Mouse (Mus musculus) thymus, postnatal 4 days (tissue): ENCODE measurements at regions not wholly inside any gene's neighbourhood (a gene's known extent, or its start where the extent isn't known, plus 50 kb on each side); places are given as distances from the start of the nearest gene placed in this dataset.
A peak's percentile ranks its signal among the peaks of the same experiment; 100 is the strongest.
"Not testable (repeated sequence)": the region's sequence is repeated elsewhere in the genome, so short reads cannot be mapped to it uniquely, and the experiment has no call there.

ENCODE experiments used
- DNase-seq: peaks from one replicate; pipeline ENCODE4 v3.0.0; 2021

DNA sequence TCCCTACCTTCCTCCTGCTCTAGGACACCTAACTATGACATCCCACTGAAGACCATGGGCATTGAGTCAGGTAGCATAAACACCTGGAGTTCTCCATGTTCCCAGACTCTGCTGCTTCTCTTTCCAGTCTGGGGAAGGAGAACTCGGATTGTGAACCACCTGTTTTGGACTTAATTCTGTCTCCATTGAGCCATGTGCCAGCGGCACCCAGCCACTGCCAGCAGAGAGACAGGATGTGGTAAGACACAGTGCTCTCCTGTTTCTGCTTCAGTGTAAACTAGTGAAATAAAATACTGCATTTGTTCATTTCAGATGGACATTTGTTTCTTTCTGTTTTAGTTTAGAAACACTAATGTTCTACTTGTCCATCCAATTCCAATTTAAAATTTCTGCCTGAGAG, 168.1 kb upstream of the Arhgap18 start:
- DNase-seq = peak; percentile 17

DNA sequence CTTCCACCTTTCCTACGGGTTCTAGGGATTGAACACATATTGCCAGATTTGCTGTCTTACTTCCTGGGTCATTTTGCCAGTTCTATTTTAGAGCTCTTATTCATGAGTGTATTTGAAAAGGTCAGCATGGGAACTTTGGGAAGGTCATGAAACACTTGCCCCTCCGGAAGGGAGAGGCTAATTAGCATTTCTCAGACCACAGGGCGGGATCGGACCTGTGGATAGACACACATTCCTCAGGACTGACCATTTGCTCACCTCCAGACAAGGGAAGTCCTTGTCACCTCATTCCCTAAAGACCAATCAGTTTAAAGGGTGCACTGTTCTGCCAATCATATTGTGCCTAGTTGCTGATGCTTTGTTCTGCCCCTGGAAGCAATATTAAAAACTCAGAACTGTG, 146.1 kb upstream of the Arhgap18 start:
- not testable (repeated sequence) for DNase-seq

DNA sequence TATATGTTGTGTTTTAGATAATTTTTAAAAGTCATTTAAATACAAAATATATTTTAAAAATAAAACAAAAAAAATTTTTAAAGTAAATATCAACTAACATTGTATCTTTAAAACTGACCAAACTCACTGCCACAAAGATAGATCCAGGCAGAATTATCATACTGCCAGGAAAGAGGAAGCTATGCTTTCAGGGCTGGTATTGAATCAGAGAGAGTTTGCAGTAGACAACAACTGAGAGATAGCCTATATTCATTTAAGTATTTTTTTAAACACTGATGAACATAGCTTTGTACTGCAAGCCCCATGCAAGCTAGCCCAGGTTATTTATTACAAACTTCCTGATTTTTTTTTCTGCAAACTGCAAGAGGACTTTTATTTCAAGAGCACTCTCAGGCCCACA, 142.0 kb upstream of the Arhgap18 start:
- DNase-seq = no peak

DNA sequence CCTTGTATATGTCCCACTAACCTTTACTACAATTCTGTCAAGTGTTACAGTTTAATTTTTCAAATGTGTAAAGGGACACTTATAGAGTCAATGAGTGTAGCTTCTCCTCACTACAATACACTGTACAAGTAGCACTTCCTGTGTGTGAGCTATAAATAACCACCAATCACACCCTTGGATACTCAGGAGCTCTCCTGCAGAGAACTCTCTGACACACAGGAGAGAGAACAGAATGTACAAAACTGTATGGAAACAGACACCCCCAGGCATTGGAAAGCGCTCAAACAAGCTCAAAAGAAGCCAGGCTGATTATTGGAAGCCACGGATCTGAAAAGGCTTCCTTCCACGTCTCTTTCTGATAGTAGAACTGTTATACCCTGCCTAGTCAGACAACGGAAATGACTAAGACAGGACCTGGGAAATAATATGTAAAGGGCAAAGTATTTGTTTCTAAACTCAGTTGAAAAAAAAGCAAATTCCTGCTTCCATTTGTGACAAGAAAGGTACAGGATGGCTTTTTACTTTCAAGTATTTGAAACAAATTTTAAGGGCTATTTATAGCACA, 122.9 kb upstream of the Arhgap18 start:
- no peak for DNase-seq

DNA sequence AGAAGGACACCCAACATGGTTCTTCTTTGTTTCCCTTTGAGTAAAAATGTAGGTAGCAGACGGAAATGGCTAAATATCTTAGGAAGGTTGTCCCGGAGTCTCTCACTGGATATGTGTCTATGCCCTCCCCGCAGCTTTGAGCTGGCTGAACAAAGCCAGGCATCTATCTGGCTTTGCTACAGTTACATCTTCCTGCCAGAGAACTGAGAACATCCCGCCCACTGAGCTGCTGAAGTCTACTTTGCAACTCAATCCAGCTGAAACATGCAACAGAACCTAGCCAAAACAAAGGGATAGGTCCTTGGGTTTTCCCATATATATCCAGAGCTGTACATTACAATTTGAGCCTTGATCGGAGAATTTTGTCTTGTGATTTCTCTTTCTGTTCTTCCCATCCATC, 121.0 kb upstream of the Arhgap18 start:
- no peak for DNase-seq

DNA sequence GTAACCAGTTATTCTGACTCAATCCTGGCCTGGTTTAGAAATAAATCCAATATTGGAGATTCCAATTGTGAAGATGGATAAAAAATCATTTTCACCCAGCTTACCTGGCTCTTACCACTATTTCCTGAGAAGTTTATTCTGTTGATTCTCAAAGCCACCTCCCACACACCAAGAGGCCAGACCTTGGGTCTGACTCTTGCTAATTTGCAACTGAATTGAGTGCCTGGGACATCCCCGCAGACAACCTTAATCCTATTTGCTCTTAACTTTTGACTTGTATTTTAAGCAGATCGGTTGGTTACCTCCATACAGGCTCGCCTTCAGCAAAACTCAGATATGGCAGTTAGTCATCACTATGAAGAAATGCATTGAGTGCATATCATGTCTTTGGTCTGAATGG, 115.8 kb upstream of the Arhgap18 start:
- DNase-seq = no peak

DNA sequence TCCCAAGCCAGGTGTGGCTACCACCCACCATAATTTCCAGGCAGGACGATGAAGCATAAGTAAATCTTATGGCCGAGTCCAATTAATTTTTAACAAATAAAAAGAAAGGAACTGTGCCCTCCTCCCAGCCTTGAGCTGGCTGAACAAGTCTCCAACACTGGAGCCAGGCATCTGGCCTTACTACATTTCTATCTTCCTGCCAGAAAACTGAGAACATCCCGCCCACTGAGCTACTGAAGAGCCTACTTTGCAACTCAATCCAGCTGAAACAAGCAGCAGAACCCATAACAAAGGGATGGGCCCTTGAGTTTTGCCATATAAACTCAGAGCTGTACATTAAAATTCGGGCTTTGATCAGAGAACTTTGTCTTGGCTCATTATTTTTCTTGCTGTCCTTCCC, 115.2 kb upstream of the Arhgap18 start:
- DNase-seq = no peak

DNA sequence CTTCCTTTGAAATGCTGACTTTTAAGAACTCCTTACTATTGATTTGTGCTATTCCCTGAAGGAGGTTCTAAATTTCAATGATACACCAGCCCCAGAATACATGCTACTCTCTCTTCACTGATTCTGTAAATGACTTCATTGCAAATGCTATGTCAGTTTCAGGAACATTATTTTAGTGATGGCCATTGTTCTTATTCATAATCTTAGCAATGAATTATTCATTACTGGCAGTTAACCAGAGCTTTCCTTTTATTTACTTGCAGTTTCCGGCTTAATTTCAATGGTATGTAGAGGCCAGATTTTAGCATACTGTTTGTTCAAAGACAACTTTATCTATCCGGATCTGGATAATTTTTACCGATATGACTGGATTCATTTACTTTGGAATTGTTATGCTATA, 114.1 kb upstream of the Arhgap18 start:
- no peak for DNase-seq

DNA sequence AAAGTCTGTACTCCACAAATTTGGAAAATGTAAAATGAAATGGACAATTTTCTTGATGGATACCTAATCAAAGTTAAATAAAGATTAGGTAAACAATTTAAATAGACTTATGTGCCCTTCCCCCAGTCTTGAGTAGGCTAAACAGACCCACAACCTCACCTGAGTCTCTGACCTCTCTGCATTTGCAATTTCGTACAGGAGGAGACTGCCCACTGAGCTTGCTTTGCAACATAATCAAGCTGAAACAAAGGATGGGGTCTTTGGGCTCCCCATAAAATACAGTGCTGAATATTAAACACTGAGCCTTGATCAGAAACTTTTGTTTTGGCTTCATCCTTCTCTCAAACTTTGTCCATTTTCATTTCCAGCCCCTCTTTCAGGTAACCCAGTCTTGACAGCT, 100.1 kb upstream of the Arhgap18 start:
- DNase-seq = no peak

DNA sequence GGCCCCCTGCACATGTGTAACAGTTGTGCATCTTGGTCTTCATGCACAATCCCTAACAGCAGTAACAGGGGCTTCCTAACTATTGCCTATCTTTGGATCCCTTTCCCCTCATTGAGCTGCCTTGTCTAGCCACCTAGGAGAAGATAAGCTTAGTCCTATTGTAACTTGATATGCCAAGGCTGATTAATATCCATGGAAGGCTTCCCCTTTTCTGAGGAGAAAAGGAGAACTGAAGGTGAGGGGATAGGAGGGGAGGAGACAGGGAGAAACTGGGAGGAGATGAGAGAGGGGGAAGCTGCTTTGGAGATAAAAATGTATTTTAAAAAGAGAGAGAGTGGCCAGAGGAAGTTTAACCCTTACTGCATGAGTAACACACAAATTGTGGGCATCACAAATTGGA, 89.0 kb upstream of the Arhgap18 start:
- no peak for DNase-seq

DNA sequence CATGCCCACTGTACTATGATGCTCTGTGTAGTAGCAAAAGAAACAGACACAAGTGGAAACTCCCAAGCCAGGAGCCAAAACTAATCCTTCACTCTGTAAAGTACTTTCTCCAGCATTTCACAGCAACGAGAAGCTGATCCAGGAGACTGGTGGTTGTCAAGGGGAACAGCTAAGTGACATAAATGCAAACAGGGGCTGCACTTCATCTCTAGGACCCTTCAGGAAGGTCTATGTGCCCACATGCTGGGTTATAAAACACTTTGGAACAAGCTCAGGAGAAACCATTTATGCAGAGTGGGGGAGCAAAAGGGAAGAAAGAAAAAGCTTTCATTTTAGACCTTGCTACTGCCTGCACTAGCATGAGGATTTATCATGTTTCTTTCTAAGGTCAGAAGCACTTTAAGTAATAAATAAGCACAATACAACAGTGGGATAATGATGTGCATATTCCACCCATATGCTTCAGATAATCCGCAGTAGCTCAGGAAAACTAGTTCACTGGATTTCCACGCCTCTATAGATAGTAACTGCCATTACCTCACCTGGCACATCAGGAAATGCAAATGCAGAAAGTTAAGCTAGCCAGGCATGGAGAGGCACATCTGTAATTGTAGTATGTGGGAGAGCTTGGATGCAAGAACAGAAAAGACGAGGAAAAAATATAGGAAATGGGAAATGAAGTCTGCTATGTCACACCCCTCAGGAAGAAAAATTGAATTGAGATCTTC, 73.6 kb upstream of the Arhgap18 start:
- no peak for DNase-seq

DNA sequence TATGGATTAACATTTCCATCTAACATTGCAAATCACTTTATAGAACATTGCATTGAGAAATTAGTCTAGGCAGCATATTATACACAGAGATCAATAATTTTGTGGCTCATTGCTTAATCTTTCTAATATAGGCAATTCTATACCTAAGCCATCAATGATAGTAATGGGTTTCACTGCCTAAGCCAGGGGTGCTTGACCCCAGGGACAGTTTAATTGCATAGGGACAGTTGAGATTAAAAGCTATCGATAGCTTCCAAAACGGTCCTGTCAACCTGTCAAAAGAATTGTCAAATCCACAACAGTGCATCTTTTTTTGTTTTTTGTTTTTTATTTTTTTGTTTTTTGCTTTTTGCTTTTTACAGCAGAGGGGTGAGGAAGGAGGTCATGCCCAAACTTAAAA, 58.5 kb upstream of the Arhgap18 start:
- no peak for DNase-seq

DNA sequence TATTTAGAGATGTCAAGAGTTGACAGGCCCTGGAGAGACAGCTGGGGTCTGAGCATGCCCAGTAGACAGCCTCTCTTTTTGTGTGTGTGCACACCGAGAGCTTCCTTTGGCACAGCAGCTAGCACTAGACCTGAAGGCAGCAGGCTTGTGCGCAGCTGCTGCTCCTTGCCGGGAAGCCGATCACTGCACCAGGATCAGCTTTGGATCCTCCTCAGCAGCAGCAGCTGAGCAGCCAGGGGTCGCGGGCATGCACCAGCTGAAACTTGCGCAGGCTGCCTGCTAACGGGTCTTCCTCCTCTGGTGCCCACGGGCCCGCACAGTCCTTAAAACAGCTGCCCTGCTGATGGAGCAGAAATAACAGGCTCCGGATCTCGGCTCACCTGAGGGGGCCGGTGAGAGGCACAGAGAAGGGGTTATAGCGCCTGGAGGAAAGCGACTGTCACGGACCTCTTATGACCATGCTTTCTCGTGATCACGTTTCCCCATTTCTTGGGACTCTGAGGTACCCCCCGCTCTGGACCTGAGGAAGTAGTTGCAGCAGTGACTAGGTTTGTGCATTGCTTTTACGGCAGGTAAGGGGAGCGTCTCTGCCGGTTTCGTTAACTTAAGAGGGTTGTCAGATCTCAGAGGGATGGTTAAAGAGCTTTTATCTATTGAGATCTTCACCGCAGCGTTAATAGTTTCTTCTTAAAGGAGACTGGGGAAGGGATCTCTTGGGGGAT, 57.8 kb upstream of the Arhgap18 start:
- peak; percentile 49 for DNase-seq
